Mouse (Mus musculus): Measurements from ENCODE around the gene Taz.

- TF ChIP-seq POLR2A (IDR thresholded peaks at IDR 0.05; ENCODE audit: low read depth, low read length) (peak; percentile 30), CTCF (conservative IDR thresholded peaks at IDR 0.05; ENCODE audit: insufficient read depth, insufficient read length, low read depth, low read length) (no peak)
Observed at GRCm38 (mm10) chrX:74245687-74246086, 36.0 kb upstream of the Taz start.
